Mouse (Mus musculus) R1 (cell line): Measurements from ENCODE around the gene Ropn1l.

Experiments
- DNase-seq: peaks from one replicate; pipeline ENCODE4 v3.0.0-alpha.2; 2018; ENCODE audit warnings: low read depth, low spot score

Ropn1l gene

DNA sequence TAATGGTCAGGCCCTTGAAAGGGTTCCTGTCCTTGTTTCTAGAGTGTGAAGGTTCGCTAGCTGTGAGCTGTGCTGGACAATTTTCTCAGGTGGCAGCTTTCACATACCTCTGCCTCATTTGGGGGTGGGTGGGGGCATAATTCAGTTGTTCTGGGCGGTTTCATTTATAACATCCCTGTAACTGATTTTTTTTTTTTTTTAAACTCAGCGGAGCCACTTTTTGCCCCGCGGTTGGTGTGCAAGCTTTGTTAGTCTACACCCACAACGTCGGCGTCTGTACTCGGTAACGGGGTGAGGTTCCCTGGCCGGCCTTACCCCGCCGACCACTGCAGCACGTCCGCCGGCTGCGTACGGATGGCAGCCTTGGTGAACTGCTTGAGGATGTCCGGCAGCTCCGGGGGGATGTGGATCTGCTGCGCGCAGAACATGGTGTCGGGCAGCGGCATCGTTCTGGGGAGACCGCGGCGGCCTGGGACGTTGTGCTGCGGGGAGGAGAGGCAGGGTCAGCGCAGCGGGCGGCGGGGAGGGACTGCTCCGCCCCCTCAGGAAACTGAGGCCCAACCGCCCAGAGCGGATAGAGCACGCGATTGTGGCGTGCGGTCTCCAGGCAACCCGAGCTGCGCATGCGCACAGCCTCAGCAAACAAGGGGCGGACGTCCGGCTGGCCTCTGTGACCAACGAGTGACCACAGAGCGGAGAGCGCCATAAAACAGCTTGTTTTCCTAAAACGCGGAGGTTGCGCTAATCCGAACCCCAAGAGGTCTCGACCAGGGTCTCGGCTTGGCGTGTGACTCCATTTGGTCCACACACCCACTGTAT lies at the start of gene Ropn1l:
Gene Ropn1l, minus strand, starts transcription at position 640 of the 819 bp plus-strand sequence.
- DNase-seq, result peak; percentile 90

DNA sequence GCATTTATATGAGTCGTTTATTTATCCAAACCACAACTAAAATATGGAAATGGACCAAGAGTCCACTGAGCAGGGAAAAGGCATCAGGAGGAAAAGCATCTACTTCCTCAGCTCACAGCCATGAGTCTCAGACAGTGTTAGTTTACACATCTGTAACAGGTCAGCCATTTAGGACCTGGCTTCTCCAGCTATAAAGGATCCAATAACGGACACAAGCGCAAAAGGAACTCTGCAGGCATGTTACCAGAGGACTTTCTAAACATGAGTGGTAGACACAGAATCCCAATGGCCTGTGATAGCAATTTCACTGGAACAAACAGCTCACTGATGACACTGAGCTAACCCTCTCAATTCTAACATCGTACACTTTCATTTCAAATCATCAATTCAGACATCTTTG lies 49.5 kb upstream of the Ropn1l start:
- DNase-seq, result no peak

DNA sequence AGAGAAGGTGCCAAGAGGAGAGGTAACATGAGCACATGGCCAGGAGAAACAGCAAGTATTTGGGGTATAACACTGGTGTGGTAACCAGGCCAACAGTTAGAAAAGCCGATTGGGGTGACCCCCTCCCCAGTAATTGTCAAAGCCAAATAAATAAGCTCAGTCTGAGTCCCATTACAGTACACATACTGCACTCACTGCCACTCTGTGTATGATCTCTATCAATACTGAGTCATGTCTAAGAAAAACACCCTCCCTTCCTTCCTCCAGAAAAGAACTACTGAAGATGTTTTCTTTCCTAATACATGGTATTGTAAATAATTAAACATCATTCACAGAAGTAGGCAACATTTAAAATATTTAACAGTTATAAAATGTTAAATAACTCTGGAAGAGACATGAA lies 48.8 kb upstream of the Ropn1l start:
- no peak for DNase-seq

DNA sequence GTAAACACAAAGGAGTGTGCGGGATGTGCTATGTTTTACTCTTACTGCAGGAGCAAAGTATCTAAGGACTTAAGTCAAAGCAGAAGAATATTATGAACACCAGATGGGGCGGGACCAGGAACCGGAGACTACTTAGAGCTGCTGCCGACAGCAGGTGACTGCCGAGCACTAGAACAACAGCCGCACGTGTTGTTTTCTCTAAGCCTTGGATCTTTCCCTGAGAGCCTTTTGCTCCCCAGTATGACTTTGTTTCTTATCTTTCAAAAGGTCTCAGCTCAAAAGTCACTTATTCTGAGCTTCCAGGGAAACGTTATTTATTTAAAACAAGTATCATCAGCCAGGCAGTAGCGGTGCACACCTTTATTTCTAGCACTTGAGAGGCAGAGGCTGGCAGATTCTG lies 41.3 kb upstream of the Ropn1l start:
- DNase-seq, result no peak

DNA sequence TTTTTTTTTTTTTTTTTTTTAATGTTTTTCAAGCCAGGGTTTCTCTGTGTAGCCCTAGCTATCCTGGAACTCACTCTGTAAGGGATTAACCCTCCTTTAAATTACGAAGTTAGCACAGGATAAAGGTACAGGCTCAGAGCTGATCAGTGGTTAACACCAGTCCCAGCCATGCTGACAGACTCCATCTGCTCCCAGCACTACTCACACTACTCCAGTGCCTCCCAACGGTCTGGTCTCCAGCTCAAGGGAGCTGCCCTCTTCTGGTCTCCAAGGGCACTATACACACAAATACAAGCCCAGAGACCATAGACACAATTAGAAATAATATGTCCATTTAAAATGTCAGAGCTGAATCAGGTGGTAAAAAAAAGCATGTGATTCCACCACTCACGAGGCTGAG lies 40.8 kb upstream of the Ropn1l start:
- DNase-seq, result no peak

DNA sequence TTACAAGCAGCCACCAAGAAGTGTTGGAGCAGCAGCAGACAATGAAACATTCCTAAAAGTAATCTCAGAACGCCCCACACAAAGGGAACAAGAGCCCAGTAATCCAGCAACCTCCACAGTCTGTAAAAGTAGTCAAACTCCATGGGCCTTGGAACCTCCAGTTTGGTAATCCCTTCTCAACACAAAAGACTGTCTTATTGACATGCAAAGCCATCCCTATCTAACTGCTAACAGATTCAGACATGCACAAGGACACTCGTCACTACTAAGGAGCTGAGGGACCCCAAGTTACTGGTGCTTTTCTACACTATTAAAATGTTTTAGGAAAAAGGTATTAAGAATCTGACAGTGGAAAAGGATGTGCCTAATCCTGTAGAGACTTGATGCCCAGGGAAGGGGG lies 33.9 kb upstream of the Ropn1l start:
- peak; percentile 46 for DNase-seq

DNA sequence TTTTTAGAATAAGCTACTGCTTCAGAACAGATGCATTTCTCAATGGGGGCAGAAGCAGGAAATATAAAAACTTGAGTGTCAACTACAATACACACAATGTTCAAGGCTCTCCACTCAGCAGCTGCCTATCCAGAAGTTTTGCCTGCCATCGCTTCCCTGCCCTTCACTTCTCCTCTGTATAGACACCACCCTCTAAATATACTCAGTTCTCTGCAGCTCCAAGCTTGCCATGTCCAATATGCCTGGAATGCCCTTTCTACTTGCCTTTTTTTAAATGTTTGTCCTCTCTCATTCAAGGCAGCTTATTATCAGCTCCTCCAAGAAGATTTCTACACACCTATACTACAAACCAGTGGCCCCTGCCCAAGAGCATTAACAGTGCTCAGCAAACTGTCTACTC lies 23.1 kb upstream of the Ropn1l start:
- DNase-seq, result no peak

DNA sequence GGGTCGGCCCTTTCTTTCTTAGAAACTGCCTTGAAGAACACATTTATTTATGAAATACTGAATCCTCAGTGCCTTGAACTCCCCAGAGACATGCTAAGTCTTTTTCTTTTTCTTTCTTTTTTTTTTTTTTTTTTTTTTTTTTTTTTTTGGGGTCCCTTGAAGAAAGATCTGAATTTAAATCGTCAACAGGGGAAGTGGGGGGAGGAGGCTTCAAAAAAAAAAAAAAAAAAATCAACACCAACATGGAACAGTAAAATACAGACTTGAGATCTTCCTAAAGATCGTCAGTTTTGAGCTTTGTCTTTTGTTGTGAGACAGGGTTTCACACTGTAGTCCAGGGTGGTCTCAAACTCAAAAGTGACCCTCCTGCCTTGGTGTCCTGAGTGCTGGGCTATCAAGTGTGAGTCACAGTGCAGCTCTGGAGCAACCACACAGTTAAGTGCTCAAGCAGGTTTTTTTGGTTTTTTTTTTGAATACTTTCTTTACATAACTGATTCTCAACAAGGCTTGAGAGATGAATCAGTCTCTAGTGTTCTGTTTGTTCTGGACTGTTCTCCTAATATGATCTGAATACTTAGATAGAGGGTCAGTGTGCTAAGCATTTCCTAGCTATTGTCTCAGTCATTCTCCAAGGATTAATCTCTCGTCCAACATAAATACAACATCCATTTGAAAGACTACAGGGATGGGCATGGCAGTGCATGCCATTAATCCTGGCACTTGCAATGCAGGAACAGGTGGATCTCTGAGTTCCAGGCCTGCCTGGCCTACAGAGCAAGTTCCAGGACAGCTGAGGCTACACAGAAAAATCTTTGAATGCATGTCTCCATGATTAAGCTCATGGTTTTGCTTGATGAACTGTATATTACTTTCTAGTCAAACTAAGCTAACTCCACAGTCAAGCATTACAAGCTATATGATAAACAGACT lies 19.4 kb upstream of the Ropn1l start:
- DNase-seq, result no peak

DNA sequence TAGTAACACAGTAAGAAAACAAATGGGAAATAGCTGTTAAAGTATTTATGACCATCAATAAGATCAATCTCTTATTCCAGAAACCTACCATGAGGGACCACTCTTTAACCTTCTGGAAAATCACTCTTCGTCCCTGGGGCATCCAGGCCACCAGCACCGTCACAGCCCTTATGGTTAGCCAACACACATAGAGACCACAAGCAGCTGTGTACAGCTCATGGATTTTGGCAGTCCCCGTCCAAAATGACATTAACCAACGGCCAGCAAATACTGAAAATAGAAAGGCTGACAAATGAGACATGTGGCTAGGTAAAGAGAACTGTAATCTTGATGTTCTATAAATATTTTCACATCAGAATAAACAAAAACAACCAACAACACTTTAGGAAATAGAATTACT lies 18.0 kb upstream of the Ropn1l start:
- DNase-seq, result no peak

DNA sequence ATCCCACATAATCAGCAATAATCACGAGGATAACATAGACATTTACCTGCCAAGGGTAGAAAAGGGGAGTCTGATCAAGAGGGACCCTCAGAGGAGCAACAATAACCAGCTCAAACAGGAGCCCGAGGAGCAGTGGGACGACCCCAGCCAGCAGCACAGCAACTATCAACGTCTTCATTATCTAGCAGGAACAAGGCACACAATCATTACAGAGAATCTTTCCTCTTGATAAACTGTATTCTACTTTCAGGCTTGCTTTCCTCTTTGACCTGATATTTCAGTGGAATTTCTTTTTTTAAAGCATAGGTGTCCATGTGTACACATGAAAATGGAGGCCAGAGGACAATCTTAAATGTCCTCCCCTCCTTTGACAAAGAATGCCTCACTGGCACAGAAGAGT lies 16.0 kb upstream of the Ropn1l start:
- no peak for DNase-seq

DNA sequence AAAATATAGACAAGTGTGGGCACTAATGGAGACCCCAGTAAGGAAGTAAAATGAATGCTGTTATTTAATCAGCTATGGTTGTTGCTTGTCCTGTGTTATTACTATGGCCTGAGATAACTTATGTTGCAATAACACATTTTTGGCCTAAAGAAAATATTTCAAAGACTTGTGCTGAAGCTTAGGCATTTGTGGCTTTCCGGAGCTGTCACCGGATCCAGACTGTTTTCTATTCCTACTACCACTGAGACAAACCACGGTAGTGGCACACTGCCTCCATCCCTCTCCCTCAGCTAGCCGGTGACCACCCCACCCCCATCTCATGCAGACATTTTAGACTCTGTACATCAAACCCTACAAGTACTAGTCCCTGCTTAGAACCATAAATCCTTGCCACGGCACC lies 15.3 kb upstream of the Ropn1l start:
- DNase-seq, result no peak

DNA sequence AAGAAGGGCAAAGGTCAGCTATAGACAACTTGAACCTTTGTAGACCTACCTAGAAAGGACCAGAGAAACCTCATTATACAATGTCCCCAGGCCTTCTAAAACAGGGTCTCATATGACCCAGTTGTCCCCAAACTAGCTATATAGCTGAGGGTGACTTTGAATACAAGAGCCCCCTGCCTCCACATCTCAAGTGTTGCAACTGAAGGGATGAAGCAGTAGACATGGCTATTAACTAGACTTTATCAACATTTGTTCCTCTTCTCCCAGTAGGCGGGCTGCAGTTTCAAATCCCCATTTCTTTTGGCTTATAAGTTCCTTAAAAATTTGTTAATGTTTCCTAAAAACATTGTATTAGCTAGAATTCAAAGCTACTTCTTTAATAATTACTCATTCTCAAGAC lies 13.2 kb upstream of the Ropn1l start:
- DNase-seq, result no peak

DNA sequence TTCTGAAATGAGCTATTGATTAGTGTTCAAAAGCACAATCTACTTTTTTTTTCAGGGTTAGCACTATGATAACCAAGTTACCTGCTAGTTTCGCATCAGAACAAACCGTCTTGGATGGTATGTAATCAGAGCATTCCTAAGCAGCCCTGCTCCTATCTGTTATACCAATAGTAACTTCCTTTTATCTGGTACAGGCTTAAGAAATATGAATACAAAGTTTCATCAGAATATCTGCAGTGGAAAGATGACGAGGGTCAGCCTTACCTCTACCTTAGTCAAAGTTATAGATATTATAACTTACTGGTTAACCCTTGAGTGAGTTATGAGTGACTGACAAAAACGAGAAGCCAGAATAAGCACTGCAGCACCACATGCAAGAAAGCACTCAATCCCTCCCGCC lies 12.8 kb upstream of the Ropn1l start:
- no peak for DNase-seq

DNA sequence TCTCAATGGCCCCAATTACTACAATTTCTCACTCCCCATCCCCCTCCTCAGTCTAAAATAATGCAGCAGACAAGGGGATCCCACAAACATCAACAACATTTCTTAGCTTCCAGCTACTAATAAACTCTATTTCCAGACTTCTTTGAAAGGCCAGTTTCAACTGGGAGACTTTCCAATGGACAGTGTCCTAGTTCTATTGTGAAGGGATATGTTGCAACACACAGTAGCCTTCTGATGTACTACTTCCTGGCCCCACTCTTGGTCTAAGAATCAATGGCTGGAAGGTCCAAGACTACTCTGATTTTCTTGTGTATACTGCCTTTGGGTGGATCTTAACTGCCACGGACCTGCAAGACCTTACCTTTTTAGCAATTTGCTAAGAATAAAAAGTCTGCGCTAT lies 12.3 kb upstream of the Ropn1l start:
- DNase-seq, result no peak

DNA sequence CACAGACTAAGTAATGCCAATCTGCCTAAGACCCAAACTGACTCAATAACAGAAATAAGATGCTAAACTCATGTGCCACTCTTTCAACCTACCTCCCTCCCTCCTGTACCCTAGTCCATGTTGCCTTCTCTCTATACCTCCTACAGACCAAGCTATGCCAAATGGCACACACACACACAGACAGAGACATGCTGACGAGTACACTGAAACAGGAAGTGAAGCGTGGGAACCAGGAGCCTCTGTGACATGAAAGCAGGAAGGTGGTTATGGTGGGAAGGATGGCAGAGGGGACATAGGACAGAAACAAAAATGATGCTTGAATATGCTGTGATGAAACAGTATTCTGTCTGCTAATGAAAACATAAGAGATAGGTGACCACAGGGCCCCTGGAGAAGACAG lies 7.0 kb upstream of the Ropn1l start:
- no peak for DNase-seq

DNA sequence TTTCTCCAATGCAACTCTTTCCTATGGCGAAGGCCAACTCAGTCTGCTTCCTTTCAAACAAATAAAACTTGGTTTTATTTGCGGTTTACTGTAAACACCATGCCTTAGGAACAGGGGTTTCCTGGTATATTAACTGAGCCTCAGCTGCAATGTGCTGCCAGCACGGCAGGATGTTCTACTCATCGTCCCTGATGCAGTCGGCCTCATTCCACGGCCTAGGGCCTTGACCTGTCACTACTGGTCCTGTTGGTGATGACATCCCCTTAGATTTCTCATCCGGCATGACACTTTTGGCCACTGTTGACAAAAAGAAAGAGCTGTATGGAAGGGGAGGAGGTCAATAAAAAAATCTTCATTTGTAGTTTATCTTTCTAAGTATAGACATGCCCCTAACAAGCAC lies 4.5 kb upstream of the Ropn1l start:
- DNase-seq, result no peak

DNA sequence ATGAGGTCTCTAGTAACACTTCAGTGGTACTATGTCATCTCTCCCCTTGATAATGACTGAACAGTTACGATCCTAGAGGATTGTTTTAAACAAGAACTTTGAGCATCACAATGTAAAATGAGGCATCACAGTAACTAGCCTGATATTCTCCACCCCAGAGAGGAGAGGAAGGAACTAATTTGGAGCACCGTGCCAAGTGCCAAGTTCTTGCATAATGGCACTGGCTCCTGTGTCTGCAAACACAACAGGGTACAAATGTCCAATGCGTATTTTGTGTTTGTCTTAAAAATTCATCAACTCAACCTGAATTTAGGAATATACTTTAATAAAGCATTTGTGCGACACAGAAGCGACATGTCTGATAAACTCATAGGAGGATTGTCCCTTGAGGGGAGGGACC lies 2.8 kb upstream of the Ropn1l start:
- DNase-seq, result no peak

DNA sequence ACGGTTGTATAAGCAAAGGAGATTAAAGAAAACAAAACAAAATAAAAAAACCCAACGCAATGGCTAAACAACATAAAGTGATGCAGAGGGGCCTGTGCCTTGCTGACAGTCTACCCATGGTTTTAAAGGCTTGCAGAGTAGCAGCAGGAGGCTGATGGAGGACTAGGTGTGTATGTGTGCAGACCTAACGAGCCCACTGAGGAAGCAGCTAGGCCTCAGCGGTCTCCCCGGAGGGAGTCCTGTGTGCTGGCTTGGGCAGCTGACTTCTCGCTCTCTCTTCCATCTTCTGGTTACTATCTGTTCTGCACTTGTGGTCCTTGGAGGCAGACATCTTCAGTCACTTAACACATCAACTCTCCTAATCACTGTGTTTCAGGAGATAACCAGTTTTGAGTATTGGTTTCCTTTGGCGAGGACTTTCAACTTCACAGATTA lies 1.3 kb upstream of the Ropn1l start:
- no peak for DNase-seq

DNA sequence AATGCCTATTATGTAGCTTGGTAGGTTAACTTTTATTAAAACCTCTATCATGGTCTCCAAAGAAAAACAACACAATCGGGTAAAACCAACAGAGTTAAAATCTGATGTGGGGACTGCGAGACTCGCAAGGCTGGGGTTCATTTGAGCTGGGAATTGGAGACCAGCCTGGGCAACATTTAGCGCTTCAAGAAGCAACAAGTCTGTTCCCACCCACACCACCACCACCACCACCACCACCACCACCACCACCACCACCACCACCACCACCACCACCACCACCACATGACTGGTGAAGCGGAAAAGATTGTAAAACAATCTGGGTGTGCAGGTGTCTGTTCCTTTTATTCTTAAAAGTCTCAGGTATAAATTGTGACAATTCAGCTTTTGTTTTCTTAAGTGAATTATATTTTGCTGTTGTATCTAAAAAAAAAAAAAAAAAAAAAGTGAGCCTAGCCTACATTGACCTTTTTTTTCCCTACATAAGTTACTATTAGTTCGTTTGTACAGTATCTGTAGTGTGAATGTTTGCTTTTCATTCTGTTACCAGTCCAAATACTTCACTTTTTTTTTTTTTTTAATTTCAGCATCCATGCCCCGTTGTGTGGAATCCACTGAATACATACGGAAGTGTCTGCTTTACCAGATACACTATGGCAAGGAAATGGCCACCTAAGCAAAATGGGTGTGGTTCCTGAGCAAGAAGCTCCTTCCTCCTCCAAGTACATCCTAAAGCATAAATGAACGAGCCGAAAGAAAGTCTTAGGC lies 741 bp upstream of the Ropn1l start:
- DNase-seq, result no peak

DNA sequence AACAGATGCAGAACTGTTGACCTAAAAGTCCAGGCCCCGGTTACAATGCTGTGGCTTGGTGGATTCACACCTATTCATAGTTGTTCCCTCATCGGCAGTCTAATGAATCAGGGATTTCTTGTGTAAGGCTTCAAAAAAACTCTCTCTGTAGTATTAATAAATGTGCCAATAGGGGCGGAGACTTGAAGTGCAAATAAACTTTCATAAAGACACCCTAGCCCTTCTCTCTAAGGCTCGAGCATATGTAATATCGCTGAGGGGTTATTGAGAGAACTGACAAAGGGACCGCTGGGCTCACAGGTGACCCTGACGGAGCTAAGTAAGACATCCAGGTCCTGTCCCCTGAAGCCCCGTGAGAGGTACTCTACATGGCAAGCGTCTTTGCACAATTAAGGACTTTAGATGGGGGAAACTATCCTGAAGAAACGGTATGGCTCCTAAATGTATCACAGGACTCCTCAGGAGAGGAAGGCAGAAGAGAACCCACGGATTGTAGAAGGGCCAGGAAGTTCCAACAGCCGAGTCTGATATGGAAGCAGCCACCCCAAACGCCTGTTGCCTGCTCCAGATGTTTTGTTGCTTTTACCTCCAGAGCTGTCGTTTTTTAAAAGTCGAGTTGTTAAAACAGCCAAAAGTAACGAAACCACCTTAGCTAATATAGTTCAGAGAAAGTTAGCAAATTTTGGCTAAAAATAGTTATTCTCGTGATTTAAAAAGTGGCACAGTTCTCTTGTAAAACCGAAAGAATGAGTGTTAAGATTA lies 1.0 kb downstream of the Ropn1l start:
- no peak for DNase-seq

DNA sequence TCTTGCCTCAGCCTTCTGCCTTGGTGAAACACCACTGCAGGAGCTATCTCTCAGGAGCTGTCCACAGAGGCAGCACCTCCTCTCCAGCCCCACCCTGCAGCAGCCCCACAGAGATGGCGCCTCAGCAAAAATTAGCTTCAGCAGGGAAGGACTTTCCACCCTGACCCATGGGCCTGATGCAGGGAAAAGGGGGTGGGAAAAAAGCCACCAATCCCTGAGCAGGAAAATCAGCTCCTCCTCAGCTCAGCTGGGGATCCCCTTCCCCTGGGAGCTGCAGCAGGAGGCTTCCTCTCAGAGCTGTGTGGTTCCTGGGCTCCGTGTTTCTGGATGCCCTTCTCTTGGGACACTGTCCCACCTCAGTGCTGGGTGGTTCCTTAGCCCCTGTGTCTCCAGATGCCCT lies 3.8 kb downstream of the Ropn1l start:
- DNase-seq, result peak; percentile 75
